Mouse (Mus musculus) left cerebral cortex, adult 8-10 months (tissue): ENCODE results near the gene Perp. TPM values are rescaled to one million over a fixed set of nuclear protein-coding genes. Genes with fewer than 3 reads are reported as not detected.

Experiments used
- DNase-seq, 2 experiments: peaks; one replicate each; pipeline ENCODE4 v3.0.0; 2022; ENCODE audit warnings: low spot score in 2 of 2
- total RNA-seq, 4 experiments: library from RNA; stranded (reverse); gene quantifications; 2 replicates each; pipeline ENCODE4 v1.2.4; 2022

Gene Perp
- total RNA-seq, 4 experiments from 2014 or later = 4.4 to 6.5 (median 4.8) TPM

DNA sequence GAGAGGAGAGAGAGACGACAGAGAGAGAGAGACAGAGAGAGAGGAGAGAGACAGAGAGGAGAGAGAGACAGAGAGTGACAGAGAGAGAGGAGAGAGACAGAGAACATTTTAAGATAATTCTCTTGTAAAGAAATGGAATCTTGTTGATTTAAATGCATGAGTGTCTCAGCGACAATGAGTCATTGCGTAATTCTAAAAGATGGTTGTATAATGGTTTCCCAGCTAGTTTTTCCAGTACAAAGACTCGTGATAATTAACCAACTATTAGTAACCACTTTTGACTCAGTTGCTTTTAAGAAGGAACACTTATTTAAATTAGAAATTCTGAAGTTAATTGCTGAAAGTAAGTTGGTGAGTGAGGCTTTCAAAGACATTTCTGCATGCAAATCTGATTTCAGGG lies 16.6 kb downstream of the Perp start:
- DNase-seq = no peak

- no peak for DNase-seq
These were observed 18.5 kb downstream of the Perp start for GRCm38 (mm10) chr10:18863332-18863731.

DNA sequence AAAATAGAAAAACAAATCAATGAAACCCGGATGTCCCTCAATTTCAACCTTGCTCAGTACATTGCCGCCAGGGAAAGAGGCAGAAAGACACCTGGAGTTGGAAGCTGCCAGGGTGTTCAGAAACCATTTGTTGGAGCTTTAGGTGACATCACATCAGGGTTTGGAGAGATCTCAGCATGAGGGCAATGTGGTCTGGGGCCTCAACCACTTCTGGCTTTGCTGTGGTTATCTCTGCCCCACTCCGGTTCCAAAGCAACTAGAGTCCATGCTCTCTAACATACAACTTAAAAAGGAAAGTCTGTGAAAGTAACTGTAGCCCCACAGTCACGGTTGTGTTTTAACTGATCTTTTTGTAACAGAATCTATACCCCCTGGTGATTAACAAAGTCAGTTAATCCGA lies 19.9 kb downstream of the Perp start:
- DNase-seq = no peak

- no peak for DNase-seq
These were observed 26.2 kb downstream of the Perp start for GRCm38 (mm10) chr10:18870990-18871389.

DNA sequence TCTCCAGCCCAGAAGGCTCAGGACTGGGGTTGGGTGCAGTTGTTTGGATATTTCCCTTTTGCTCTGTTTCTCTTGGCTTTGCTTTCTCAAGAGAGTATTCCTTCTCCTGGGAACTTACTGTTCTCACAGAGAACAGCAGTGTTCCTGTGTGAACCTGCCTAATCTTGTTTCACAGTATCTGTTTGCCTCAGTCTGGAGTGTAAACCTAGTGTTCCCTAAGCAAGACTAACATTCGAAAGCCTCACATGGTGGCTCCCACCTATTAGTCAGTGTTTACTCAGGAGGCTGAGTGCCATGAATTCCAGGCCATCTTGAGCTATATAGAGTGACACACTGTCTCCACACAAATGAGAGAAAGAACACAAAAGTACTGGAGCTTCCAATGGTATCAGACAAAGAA lies 31.4 kb downstream of the Perp start:
- no peak for DNase-seq

- DNase-seq = no peak
These were observed 33.3 kb downstream of the Perp start for GRCm38 (mm10) chr10:18878111-18878510.

- no peak for DNase-seq
These were observed 34.3 kb downstream of the Perp start for GRCm38 (mm10) chr10:18879160-18879559.

DNA sequence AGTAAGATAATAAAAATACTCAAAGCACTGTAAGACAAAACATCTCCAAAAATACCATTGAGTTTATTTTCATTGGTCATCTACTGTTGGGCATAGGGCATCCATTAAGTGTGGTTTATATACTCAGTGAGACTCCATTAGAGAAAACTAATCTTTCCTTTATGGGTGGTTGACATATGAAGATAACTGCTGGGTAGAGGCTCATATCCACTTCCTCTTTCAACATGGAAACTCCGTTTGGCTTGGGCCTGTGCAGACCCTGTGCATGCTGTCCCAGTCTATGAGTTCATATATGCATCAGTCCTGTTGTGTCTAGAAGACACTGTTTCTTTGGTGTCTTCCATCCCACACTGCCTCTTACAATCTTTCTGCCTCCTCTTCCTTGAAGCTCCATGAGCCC lies 34.9 kb downstream of the Perp start:
- DNase-seq = no peak

DNA sequence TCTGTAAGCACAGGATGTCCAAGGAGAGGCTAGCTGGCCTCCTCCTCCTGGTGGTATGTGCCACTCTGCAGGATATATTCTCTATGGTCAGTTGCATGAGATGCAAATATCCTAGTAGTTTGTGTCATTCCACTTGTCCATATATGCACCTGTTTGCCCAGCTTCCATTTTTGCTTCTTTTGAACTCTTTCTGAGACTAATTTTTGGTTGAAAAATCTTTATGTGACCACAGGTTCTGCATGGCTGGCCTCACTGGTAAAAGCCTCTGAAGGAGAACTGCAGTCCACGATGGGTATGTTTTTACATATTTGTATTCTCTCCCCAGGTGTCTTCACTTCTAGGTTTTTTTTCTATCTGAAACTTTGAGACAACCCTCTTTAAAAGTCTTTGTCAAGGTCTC lies 37.4 kb downstream of the Perp start:
- DNase-seq = no peak

DNA sequence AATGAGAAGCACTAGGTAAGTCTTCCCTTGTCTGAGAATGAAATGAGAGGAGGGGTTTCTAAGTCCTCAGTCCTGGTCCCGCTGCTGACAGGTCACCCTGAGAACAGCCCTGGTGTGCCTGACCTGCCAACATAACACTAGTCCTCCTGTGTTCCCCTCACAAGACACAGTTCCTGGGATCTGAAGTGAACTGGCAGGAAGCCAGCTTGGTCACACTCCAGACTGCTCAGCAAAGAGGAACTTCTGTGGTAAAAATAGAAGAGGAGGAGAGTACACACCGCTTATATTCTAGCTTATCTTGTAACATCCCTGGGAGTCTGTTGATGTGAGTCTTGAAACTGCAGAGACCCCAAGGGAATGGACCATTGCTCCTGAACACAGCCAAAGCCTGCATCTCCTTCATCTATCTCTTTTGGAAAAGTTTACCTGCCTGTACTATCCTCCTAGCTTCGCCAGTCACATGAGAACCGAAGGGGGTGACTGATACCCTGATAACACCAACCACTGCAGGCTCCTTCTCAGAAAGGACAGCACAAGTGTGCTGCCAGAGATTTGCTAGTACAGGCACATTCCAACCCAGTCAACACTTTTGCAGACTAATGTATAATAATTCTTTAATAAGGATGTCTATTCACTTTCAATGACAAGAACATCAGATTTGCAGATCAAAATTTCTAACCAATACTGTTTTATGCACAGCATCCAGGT lies 42.3 kb downstream of the Perp start:
- peak; percentile 15 to 23 for DNase-seq

- DNase-seq = no peak
These were observed 43.9 kb downstream of the Perp start for GRCm38 (mm10) chr10:18888751-18889150.

DNA sequence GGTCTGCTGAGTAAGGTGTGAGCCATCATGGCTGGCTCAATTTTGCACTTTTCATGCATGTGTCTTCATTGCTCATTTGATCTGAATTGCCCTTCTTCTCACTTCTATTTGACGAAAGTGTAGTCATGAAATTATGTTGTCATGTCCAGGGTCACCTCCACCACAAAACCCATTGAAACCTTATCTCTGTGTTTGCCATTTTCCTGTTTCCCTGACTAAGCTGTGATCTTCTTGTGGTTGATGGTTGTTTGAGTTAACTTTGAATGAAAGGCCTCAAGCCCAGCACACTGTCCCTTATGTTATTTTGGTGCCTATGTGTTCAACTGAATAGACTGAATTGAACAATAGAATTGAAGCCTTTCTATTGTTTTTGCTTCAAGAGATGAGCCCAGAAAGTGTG lies 44.4 kb downstream of the Perp start:
- DNase-seq = no peak

DNA sequence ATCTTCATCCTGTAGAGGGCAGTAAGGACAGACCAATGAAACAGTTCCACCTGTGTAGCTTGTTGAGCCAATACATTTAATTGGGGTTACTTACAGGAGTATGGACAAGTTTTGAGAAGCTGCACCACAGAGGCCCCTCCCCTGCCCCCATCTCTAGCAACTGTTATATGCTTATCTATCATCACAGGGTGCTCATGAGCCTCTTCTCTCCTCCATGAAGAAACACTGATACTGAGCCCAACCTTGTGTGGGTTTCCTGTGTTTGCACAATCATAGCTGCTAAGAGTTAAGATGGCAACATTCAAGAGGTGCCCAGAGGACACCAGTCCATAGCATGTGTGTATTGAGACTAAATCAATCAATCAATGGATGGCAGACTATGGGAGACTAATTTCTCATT lies 46.3 kb downstream of the Perp start:
- DNase-seq = no peak

- no peak for DNase-seq
These were observed 47.3 kb downstream of the Perp start for GRCm38 (mm10) chr10:18892102-18892501.

GRCm38 (mm10) chr10:18894259-18895166 lies 49.7 kb downstream of the Perp start:
- no peak for DNase-seq

GRCm38 (mm10) chr10:18904108-18904507 lies 59.3 kb downstream of the Perp start:
- DNase-seq = no peak

Other genes with a start within 250 kb of the Perp start
- 100 to 1,000 TPM in 1 of 4 experiments, 10 to 100 TPM in 3; 80.7 to 102 (median 88.5) TPM for gene Arfgef3, start 101.1 kb upstream of the Perp start, total RNA-seq
- gene Gm4922, start 58.2 kb upstream of the Perp start, total RNA-seq = not detected
- 1 to 10 TPM; 3.6 to 5.4 (median 4.2) TPM for gene Tnfaip3, start 170.6 kb downstream of the Perp start, total RNA-seq